Mouse (Mus musculus): ENCODE measurements around the gene Spag6l.
"Not testable (repeated sequence)": the region's sequence is repeated elsewhere in the genome, so short reads cannot be mapped to it uniquely, and the experiment has no call there.

Gene Spag6l

GRCm38 (mm10) chr16:16828757-16829615 lies at the start of gene Spag6l:
Gene Spag6l, minus strand, starts transcription at chr16:16829456.
- peak; percentile 65 to 76 for DNase-seq

GRCm38 (mm10) chr16:16879025-16879424 lies 49.8 kb upstream of the Spag6l start:
- DNase-seq, result no peak

GRCm38 (mm10) chr16:16870617-16871331 lies 41.5 kb upstream of the Spag6l start, which contains the start of the genes Top3b and Vpreb1:
Gene Top3b, plus strand, starts transcription at chr16:16870736.
Gene Vpreb1, minus strand, starts transcription at chr16:16870843.
- peak; percentile 90 to 95 for DNase-seq

DNA sequence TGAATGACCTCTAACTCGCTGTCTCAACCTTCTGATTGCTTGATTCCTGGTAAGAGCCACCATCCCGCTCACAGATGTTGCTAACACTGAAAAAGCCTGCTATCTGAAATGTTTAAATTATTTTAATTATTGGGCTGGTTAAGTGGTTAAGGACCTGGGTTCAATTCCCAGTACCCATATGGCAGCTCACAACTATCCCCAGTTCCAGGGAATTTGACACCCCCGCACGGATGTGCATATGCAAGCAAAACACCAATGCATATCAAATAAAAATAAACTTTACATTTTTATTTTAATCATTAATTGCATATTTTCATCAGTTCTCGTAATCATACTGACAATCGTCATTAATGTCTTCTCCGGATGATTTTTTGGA lies 41.0 kb upstream of the Spag6l start:
- peak in 1 of 2 experiments; percentile 11 for DNase-seq

GRCm38 (mm10) chr16:16865696-16866561 lies 36.7 kb upstream of the Spag6l start:
- DNase-seq, result peak; percentile 31 to 60

GRCm38 (mm10) chr16:16865217-16865616 lies 36.0 kb upstream of the Spag6l start:
- no peak for DNase-seq

DNA sequence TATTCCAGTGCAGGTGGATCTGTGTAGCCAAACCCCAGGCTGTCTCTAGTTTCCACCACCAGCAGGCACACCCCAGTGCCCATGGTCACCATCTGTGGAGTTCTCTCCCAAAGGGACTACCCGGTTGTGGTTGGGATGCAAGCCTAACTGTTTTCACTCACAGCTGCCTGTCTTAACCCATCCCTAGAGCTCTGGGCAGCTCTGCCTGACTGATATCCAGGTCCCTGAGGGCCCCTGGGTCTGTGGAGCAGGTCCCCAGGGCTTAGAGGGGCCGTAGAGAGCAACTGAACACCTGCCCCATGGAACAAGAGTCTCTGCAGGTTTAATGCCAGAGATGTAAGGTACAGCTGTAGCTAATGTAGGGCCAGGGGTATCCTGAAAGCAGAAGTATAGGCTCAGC lies 34.7 kb upstream of the Spag6l start, which contains the start of gene Igll1:
Igll1 (minus strand) TSS at position 8 of the 400 bp plus-strand sequence.
- no peak for DNase-seq

DNA sequence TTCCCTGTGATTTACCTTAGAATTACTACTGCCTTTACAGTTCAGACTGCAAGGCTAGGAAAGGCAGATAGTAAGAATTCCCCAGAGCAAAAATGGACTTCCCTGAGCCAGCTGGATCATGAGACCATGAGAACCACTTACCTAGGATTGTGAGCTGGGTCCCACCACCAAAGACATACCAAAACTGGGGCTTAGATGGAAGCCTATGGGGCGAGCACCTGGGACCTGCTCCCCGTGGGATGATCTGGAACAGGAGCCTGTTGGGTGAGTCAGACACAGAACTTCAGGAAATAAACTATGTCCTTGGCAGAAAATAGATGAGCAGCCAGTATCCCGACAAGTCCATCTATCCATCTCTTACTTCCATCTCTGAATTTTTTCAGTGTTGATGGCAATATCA lies 33.0 kb upstream of the Spag6l start:
- DNase-seq, result no peak

GRCm38 (mm10) chr16:16856731-16857476 lies 27.6 kb upstream of the Spag6l start:
- no peak for DNase-seq

GRCm38 (mm10) chr16:16856054-16856453 lies 26.8 kb upstream of the Spag6l start:
- not testable (repeated sequence) for DNase-seq

DNA sequence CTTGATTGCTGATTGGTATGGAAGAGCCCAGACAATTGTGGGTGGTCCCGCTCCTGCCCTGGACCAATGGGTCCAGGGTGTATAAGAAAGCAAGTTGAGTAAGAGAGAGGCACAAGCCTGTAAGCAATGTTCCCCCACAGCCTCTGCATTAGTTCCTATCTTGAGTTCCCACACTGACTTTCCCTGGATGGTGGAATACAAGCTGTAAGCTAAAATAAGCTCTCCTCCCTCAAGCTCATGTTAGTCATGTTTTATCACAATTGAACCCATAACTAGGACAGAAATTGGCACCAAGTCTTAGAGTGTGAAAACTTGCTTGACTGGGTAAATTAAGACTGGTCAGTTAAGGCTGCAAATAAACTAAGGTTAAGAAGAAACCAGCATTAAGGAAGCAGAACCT lies 26.3 kb upstream of the Spag6l start:
- no peak for DNase-seq

DNA sequence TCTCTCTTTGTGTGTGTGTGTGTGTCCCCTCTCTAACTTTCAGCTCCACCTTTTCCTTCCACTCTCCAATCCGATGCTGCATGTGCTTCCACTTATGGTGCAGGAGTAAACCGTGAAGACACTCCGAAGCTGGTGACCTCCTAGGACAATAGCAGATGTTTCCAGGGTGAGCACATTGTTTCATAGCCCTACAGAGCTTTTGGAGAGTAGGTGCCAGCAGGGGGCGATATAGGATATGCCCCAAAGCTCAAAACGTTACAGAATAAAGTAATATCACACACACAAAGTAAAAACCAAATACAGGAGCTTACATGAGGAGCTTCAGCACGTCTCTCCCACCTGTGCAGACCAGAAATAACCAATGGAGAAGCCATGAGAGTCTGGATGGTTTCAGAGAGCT lies 25.6 kb upstream of the Spag6l start:
- DNase-seq, result peak; percentile 65 to 74

- DNase-seq, result no peak
These were observed 23.2 kb upstream of the Spag6l start for GRCm38 (mm10) chr16:16852411-16852810.

- no peak for DNase-seq
These were observed 19.9 kb upstream of the Spag6l start for GRCm38 (mm10) chr16:16849196-16849595.

- no peak for DNase-seq
These were observed 415 bp upstream of the Spag6l start for GRCm38 (mm10) chr16:16829671-16830070.

DNA sequence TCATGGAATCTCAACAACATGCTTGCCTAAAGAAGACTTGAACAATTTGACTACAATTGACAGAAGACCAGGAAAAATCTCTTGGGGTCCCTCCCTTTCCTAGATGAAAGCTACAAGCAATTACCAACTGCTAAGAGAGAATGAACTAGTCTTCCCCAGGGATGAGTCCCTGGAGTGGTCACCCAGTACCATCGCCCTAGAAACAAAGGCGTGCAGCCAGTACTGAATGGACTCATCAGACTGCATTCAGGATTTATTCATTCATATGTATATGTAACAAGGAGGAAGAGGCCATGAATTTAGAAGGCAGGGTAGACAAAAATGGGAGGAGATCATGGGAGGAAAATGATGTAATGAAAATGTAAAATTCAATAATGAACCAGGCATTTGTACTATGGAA lies 3.0 kb downstream of the Spag6l start:
- DNase-seq, result no peak

- DNase-seq, result no peak
These were observed 3.8 kb downstream of the Spag6l start for GRCm38 (mm10) chr16:16825476-16825875.

GRCm38 (mm10) chr16:16806325-16806724 lies 22.9 kb downstream of the Spag6l start:
- DNase-seq, result no peak

Measured in kidney, postnatal 4 days (tissue).